Mouse (Mus musculus) brain, embryonic 14.5 days (tissue): Measurements from ENCODE around the gene Nbeal2.

Experiments
- CTCF ChIP-seq: fragments of 200-500 bp; IDR thresholded peaks from 2 replicates; pipeline ENCODE4 v1.5.1; 2012; ENCODE audit warnings: inconsistent platforms, mild to moderate bottlenecking, moderate library complexity, borderline replicate concordance; ENCODE audit not compliant: insufficient read depth, insufficient read length; ENCODE audit errors: extremely low read depth
- POLR2A ChIP-seq: fragments of 200-500 bp; IDR thresholded peaks from 2 replicates; pipeline ENCODE4 v1.6.1; 2012; ENCODE audit warnings: mild to moderate bottlenecking, inconsistent platforms, borderline replicate concordance; ENCODE audit not compliant: poor library complexity, insufficient read depth, insufficient read length, severe bottlenecking; ENCODE audit errors: extremely low read depth

DNA sequence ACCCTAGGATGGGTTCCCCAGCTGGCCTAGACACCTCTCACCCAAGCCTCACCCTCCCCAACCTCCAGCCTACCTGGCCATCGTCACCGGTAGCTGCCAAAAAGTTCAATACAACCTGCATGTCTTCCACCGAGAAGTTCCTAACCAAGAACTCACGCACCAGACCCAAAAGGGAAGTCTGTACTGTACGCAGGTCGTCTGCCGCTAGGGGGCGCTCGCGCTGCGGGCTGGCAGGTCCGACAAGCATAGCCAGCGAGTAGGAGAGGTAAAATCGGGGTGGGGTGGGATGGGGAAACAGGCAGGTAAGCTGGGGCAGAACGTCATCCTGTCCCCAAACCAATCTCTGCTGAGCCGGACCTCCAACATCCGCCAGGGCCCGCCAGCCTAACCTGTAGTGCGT is 18.7 kb downstream of the Nbeal2 start:
- TF ChIP-seq POLR2A (no peak), CTCF (peak; percentile 99)
